Mouse (Mus musculus) activated CD4-positive, CD25-positive, alpha-beta regulatory T cell, adult 4 months (primary cell): ENCODE measurements at regions not wholly inside any gene's neighbourhood (a gene's known extent, or its start where the extent isn't known, plus 50 kb on each side); places are given as distances from the start of the nearest gene placed in this dataset.
"Not testable (repeated sequence)": the region's sequence is repeated elsewhere in the genome, so short reads cannot be mapped to it uniquely, and the experiment has no call there.

Experiments
- ATAC-seq: one replicate; pipeline ENCODE4 v1.8.0; 2017

DNA sequence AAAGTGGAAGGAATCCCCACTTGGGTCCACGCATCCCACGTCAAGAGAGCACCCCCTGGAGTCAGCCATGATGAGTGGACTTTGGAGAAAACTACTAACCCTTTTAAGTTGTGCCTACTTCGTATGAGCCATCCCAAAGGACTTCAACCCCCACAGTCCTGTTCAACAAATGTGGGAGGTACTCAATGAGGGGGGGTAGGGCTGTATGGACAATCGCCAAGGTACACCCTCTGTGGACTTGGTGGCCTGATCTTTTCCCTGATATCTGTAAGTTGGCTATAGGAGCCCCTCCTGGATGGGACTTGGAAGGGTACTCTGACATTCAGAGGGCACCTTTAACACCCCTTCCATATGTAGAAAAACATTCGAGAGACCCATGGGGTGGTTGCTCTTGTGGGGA, 256.5 kb upstream of the Olfr161 start:
- not testable (repeated sequence) for ATAC-seq

DNA sequence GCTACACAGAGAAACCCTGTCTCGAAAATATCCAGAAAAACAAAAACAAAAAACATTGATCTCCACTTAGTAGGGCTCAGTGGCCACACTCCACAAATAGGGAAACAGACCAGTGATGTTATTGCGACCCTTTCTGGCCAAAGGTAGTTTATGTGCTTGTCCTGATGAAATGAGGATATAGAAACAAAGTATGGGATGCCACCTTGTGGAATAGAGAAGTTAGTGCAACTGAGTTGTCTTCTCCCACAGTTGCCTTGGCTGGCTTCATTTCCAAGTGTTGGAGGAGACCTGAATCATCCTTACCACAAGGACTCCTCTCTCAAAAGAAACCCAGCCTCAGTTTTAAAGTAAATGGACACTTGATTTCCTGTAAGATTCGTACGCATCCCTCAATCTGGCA, 247.5 kb upstream of the Olfr161 start:
- peak; percentile 36 for ATAC-seq

DNA sequence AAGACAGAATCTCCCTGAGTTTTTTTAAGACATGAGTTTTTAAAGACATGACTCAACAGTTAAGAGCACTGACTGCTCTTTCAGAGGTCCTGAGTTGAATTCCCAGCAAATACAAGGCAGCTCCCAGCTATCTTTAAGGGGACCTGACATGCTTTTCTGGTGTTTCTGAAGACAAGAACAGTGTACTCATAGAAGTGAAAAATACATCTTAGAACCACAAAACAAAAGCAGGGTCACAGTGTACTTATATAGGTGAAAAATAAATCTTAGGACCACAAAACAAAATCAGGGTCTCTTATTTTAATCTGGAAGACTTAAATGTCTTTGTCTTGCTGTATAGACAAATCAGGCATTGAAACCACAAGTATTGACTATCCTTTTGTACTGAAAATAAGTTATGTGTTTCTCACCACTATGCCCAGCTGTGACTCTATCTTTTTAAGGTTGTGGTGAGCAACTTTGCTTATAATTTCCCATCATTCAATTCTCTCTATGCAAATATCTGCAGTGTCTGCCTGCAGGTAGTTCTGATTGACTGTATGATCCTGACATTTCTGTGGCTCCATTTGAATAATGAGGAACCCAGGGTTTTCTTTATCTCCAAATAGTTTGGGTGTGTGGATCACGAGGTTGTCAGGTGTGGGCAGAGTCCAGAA, 246.0 kb upstream of the Olfr161 start:
- ATAC-seq, result not testable (repeated sequence)

DNA sequence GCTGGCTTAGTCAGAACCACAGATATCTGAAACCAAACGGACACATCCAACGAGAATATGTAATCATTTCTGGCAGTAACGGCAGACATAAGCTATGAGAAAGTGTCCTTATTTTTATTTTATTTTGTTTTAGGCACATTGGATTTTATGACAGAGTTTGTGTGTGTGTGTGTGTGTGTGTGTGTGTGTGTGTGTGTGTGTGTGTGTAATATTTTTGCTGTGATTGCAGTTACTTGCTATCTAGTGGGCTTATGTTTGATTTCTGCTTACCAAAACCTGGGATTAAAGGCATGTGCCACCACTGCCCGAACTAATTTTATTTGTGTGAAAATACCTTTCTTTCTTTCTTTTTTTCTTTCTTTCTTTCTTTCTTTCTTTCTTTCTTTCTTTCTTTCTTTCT, 241.5 kb upstream of the Olfr161 start:
- ATAC-seq, result not testable (repeated sequence)

DNA sequence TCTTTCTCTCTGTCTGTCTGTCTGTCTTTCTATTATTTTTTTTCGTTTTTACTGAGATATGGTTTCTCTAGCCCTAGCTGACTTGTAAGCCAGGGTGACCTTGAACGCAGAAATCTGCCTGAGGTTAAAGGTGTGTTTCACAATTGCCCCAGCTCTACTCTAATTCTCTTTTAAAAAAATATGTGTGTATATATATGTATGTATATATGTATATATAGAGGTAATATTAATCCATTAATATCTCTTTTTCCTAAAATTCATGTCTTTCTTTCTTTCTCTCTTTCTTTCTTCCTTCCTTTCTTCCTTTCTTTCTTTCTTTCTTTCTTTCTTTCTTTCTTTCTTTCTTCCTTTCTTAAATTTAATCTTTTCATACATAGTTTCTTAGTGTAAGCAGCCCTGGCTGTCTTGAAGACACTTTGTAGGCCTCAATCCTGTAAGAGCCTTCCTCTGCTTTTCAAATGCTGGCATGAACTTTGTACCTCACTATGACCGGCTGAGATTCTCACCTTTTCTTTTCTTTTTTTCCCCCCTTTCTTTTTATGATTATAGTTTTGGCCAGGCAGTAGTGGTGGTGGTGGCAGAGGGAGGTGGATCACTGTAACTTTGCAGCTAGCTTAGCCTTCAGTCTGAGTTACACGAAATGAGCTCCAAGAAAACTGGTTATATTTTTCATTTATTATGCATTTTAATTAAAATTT, 240.8 kb upstream of the Olfr161 start:
- peak; percentile 6 for ATAC-seq

DNA sequence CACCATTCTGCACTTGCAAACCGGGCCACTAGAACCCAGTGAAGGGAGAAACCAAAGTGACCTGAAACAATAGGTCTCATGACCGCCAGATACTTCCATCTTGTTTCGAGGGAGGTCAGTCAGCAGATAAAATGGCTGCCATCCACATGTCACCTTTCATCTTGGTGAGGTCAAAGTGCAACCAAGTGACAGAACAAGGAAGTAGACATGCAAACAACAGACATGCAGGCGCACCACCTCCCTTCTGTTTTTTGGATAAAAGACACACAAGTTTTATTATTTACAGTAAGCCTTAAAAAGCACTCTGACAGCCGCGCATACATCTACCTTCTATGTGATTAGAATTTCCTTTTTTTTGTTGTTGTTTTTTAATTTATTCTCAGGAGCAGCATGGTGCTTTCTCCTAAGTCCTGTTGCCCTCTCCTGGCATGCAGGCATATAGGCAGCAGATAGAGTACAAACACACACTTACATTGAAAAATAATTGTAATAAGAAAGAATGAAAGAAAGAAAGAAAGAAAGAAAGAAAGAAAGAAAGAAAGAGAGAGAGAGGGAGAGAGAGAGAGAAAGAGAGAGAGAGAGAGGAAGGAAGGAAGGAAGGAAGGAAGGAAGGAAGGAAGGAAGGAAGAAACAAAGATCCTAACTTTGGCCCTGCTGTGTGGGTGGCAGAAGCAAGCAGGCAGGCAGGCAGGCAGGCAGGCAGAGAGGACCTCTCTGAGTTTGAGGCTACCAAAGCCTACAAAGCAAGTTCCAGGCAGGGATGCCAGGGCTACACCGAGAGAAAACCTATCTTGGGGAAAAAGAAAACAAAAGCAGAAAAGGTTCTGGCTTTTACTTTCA, 240.0 kb upstream of the Olfr161 start:
- peak; percentile 64 for ATAC-seq

DNA sequence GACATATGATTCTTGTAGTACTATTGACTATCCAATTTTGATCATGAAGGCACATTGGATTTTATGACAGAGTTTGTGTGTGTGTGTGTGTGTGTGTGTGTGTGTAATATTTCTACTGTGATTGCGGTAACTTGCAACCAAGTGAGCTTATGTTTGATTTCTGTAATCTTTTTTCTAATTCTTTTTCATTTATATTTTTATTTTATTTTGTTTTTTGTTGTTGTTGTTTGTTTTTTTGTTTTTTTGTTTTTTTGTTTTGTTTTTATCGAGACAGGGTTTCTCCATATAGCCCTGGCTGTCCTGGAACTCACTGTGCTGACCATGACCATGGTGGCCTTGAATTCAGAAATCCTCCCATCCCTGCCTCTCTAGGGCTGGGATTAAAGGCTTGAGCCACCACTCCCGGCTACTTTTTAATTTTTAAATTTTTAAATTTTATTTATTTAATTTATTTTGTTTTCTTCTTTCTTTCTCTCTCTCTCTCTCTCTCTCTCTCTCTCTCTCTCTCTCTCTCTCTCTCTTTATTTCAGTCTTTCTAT, 239.3 kb upstream of the Olfr161 start:
- peak; percentile 65 for ATAC-seq
